Mouse (Mus musculus): Measurements from ENCODE around the gene Gm21800.
"Not testable (repeated sequence)": the region's sequence is repeated elsewhere in the genome, so short reads cannot be mapped to it uniquely, and the experiment has no call there.

The Gm21800 gene

DNA sequence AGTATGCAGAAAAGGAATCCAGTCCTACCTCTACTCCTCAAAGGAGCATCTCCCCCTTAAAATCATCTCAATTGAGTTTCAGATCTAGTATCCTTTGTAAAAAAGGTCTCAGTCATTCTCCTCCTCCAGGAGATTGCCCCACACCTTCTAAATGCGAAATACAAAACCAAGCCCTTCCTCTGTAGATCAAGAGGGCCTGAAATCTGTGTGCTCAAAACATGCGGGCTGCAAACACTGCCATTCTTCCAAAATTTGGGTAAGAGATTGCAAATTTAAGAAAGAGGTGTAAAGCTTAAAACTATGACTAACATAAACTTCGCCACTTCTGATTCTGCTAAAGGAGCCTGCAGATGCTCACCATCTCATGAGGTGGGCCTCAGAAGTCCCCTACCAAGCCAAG, at the start of gene Gm21800:
Gene Gm21800 (plus strand): TSS at position 301 of the 400 bp plus-strand sequence.
- DNase-seq (ENCODE audit: low read depth, low spot score), result not testable (repeated sequence)
